Mouse (Mus musculus) monocyte, adult 5-6 weeks (primary cell): ENCODE measurements around the gene Adm2. TPM values are rescaled to one million over a fixed set of nuclear protein-coding genes. Genes with fewer than 3 reads are reported as not detected.

Source experiments
- ATAC-seq: fragments of 153-309, 156-312 bp; replicated peaks from 2 replicates; pipeline ENCODE4 v1.8.0; 2017; ENCODE audit warnings: mild to moderate bottlenecking; ENCODE audit not compliant: low TSS enrichment, insufficient number of reproducible peaks, severe bottlenecking, poor library complexity, low FRiP score
- total RNA-seq: library from RNA; stranded (forward); fragments of 200-1000, 200-491, 200-594 nt; gene quantifications from 3 replicates; pipeline ENCODE4 v1.2.3, GENCODE M21; 2017

Gene Adm2
- total RNA-seq = not detected in 3 replicates

- no peak for ATAC-seq
Observed at GRCm38 (mm10) chr15:89322670-89323522, at the start of gene Adm2. Gene Adm2 (plus strand): TSS chr15:89322720.

DNA sequence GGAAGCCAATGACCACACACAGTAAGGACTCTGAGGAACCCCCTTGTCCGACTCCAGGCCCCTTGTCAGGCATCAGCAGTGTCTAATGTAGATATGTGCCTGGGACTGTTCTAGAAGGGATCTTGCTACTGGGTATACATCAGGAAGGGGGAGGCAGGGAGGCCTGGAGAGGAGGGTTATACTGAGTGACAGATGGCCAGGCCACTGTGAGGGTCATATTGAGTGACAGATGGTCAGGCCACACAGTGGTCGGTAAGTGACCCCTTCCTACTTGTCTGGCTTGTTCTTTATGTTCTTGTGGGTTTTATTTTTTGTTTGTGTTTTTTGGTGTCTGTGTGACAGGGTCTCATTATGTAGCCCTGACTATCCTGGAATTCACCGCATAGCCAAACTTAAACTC, 47.0 kb upstream of the Adm2 start:
- ATAC-seq = no peak

- no peak for ATAC-seq
Observed at GRCm38 (mm10) chr15:89277366-89277765, 45.2 kb upstream of the Adm2 start.

DNA sequence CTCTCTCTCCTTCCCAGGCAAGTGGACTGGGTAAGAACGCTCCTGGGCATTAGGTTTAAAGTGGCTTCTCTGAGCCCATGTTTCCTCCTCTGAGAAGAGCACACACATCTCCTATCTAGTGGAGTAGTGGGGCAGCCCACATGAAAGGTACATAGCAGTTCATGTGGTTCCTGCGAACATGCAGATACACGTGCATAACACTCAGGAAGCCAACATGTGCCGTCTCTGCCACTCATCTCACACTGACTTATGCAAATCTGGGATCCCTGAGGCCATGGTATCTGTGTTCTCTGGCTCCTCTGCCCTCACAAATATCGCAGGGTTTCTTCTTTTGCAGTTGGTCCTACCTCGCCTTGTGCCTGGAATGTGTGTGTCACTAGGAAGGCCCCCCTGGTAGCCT, 40.0 kb upstream of the Adm2 start:
- ATAC-seq = no peak

- no peak for ATAC-seq
Observed at GRCm38 (mm10) chr15:89284094-89284493, 38.4 kb upstream of the Adm2 start.

DNA sequence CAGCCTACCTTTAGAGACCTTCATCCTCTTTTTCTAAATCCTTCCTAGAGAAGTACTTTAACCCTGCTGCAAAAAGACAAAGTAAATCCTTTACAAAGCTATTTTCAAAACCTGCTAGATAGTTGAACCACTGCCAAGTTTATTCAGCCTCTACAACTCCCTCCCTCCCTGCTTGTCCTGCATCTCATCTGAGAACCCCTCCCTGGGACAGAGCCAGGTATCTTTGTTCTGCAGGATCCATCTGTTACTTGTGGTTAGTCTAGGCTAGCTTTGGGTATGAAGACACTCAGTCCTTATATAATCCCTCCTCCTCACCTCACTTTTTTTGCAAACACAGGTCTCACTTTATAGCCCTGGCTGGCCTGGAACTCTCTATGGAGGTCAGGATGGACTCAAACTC, 37.5 kb upstream of the Adm2 start:
- no peak for ATAC-seq

- no peak for ATAC-seq
Observed at GRCm38 (mm10) chr15:89285478-89285877, 37.0 kb upstream of the Adm2 start.

DNA sequence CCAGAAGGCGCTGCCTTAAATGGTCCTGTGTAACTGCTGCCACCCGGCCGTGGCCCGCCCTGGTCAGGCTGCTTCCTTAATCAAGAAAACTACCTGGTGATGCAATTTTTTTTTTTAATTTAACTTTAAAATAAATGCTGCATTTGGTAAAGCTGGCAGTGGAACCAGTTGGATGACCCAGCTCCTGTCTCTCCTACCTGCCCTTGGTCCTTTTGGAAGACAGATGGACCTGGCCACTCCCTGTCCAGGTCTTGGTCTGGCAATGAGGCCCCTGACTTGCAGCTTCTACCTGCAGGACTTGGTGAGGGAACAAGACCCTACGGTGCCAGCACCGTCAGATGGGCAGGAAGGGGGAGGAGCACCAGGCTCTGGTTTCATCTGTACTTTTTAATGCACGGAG, 36.4 kb upstream of the Adm2 start:
- no peak for ATAC-seq

DNA sequence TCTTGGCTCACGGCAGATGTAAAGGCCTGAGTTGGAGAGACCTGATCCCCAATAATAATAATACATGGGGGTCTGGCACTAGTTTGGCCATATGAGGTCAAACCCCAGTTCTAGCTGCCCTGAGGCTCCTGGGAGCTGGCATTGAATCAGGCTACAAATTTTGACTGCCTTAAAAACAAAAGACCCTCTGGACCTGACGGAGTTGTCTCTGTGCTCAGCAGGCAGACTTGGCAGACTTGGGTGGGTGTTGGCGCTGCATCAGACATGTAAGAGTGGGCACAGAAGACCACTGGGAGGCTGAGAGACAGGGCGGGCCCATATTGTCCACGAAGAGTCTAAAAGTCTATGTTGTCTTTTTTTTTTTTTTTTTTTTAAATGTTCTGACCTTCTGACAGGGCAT, 35.9 kb upstream of the Adm2 start:
- ATAC-seq = no peak

GRCm38 (mm10) chr15:89288227-89288767, 34.2 kb upstream of the Adm2 start:
- ATAC-seq = no peak

GRCm38 (mm10) chr15:89289455-89289854, 33.1 kb upstream of the Adm2 start:
- no peak for ATAC-seq

DNA sequence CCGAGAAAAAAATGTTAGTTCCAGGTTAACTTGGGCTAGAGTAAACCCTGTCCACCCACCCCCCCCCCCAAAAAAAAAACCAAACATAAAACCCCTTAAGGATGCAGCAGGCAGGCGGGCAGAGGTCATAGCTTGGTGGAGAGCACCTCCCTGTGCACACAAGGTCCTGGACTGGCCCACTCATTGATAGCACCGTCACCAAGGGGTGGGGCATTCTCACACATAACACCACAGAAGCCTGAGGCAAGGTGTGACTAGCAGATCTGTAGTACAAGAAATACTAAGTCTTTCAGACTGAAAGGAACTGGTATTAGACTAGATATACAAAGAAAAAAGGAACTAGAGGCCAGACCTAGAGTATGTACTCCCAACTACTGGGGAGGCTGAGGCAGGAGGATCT, 31.0 kb upstream of the Adm2 start:
- ATAC-seq = no peak

GRCm38 (mm10) chr15:89292795-89293194, 29.7 kb upstream of the Adm2 start:
- ATAC-seq = no peak

DNA sequence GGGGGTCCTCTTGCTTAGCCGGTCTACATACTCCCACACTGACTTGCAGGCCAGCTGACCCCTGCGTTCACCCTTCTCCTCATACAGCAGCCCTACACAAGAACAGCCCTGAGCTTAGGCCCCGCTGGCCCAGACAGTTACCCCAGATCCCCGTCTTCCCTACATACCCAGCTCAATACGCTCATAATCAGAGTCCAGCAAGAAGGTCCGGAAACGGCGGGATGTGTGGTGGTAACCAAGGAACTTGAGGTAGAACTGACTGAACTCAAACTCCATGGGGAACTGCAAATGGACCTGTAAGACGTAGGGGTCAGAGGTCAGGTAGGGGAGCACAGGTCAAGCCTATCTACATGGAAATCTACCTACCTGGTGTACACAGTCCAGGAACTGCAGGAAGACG, 28.7 kb upstream of the Adm2 start:
- ATAC-seq = no peak

DNA sequence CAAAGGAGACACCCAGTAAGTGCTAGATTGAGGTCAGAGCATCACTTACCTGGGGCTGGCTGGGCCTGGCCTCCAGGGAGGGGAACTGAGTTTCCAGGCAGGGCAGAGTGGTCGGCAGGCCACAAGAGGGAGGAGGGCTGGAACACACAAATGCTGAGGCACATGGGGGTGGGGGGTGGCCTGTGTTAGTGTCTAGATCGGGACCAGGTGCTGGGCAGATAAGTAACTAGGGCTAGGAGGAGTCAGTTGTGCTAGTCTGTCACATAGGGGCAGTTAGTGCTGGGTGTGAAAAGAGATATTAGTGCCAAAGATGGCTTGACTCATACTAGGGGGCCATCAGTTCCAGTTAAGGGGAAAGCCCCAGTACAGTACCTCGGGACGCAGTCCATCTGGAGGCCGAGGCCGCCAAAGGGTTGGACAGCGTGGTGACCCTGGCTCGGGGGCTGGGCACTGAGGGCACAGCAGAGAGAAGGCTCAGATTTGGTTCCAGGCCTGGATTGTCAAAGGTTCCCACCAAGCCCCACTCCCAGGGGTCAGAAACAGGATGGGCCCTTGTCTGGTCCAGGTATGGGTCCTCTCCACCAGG, 26.8 kb upstream of the Adm2 start:
- no peak for ATAC-seq

GRCm38 (mm10) chr15:89296465-89296864, 26.1 kb upstream of the Adm2 start:
- no peak for ATAC-seq

- ATAC-seq = no peak
Observed at GRCm38 (mm10) chr15:89297695-89298094, 24.8 kb upstream of the Adm2 start.

DNA sequence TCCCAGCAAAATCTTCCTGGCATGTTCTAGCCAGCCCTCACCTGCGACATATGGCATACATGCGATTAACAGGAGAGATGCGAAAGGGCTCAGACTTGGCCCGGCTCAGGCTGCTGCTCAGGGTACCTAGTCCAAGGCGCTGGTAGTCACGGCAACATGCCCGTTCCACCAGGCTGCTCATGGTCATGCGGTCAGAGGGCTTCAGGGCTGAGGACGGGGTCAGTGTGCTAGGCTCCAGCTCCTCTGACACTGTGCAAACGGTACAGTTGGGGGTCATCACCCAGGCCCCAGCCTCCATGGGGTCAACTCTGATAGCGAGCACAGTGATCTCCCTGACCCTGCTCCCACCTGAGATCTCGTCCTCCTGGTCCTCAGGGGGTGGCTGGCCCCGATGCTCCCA, 22.3 kb upstream of the Adm2 start:
- ATAC-seq = no peak

- ATAC-seq = no peak
Observed at GRCm38 (mm10) chr15:89300600-89300999, 21.9 kb upstream of the Adm2 start.

DNA sequence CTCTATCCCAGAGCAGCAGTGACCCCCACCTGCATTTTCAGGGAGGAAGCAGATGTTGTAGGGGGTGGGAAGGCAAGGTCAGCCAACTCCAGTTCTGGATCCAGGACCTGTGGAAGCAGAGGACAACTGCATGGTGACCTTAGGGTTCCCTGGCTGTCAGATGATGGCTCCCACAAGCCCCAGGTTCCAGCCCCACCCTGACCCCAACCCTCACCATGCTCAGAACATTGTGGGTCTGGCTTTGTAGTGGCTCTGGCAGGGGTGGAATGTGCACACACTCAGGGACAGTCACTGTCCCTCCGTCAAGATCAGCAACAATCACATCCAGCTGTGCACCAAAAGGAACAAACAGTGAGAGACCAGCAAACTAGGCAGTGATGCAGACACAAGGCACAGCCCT, 16.6 kb upstream of the Adm2 start:
- ATAC-seq = no peak
